Mouse (Mus musculus) MEL (cell line): ENCODE data around the gene Slco3a1. TPM values are rescaled to one million over a fixed set of nuclear protein-coding genes. Genes with fewer than 3 reads are reported as not detected.

ENCODE experiments used
- DNase-seq: peaks from one replicate; pipeline ENCODE4 v3.0.0; 2011; ENCODE audit warnings: low read depth, low spot score
- H3K27ac ChIP-seq: 2 replicates; pipeline ENCODE4 v1.5.1; 2012; ENCODE audit warnings: low read depth, mild to moderate bottlenecking, control low read depth, low read length, moderate library complexity; ENCODE audit not compliant: control insufficient read depth
- H3K27me3 ChIP-seq, 2 experiments: fragments of 150-350 bp in 1 of 2; sonication (generic) in 1 of 2; 2 replicates each; pipeline ENCODE4 v1.6.1; 2012; ENCODE audit warnings: low read length in 2 of 2, mild to moderate bottlenecking in 2 of 2, improper control_type of control experiment in 1 of 2, moderate library complexity in 1 of 2; ENCODE audit not compliant: insufficient read depth in 2 of 2, control insufficient read depth in 1 of 2
- H3K36me3 ChIP-seq, 2 experiments: 2 replicates each; pipeline ENCODE4 v1.6.1; 2012 to 2014; ENCODE audit warnings: low read length in 2 of 2, improper control_type of control experiment in 1 of 2, inconsistent platforms in 1 of 2, mild to moderate bottlenecking in 1 of 2; ENCODE audit not compliant: insufficient read depth in 2 of 2, control insufficient read depth in 1 of 2
- H3K4me1 ChIP-seq, 2 experiments: fragments of 150-350 bp in 1 of 2; sonication (generic) in 1 of 2; 2 replicates each; pipeline ENCODE4 v1.6.1; 2012; ENCODE audit warnings: low read length in 2 of 2, improper control_type of control experiment in 1 of 2, mild to moderate bottlenecking in 1 of 2; ENCODE audit not compliant: insufficient read depth in 2 of 2, control insufficient read depth in 1 of 2
- H3K4me3 ChIP-seq, 2 experiments: fragments of 150-350 bp in 1 of 2; sonication (generic) in 1 of 2; 2 replicates each; pipeline ENCODE4 v1.5.1; 2012; ENCODE audit warnings: low read depth in 2 of 2, low read length in 2 of 2, mild to moderate bottlenecking in 2 of 2, moderate library complexity in 2 of 2, control low read depth in 1 of 2, improper control_type of control experiment in 1 of 2; ENCODE audit not compliant: control insufficient read depth in 1 of 2, insufficient read depth in 1 of 2
- H3K79me2 ChIP-seq: 2 replicates; pipeline ENCODE4 v1.6.1; 2012; ENCODE audit warnings: mild to moderate bottlenecking, low read length, moderate library complexity; ENCODE audit not compliant: control insufficient read depth, poor library complexity, insufficient read depth
- H3K9ac ChIP-seq: 2 replicates; pipeline ENCODE4 v1.6.1; 2012; ENCODE audit warnings: low read depth, mild to moderate bottlenecking, control low read depth, low read length, moderate library complexity; ENCODE audit not compliant: control insufficient read depth, poor library complexity, severe bottlenecking
- H3K9me3 ChIP-seq: fragments of 150-350 bp; sonication (generic); replicated peaks from 2 replicates; pipeline ENCODE4 v1.6.1; 2012; ENCODE audit warnings: mild to moderate bottlenecking, low read length, improper control_type of control experiment, moderate library complexity; ENCODE audit not compliant: insufficient read depth
- BHLHE40 ChIP-seq: IDR thresholded peaks from 2 replicates; pipeline ENCODE4 v1.6.1; 2012; ENCODE audit warnings: low read depth, mild to moderate bottlenecking, inconsistent platforms, low read length, improper control_type of control experiment, borderline replicate concordance
- CHD1 ChIP-seq: IDR thresholded peaks from 2 replicates; pipeline ENCODE4 v1.6.1; 2012; ENCODE audit warnings: low read depth, mild to moderate bottlenecking, inconsistent platforms, low read length, improper control_type of control experiment
- CHD2 ChIP-seq: IDR thresholded peaks from 2 replicates; pipeline ENCODE4 v1.6.1; 2011; ENCODE audit warnings: low read length, improper control_type of control experiment
- EP300 ChIP-seq, 2 experiments: IDR thresholded peaks; 2 replicates each; pipeline ENCODE4 v1.6.1; 2011; ENCODE audit warnings: improper control_type of control experiment in 2 of 2, low read length in 2 of 2, low read depth in 1 of 2, mild to moderate bottlenecking in 1 of 2
- ETS1 ChIP-seq: IDR thresholded peaks from 2 replicates; pipeline ENCODE4 v1.6.1; 2012; ENCODE audit warnings: low read depth, mild to moderate bottlenecking, inconsistent platforms, low read length, improper control_type of control experiment, moderate library complexity
- GATA1 ChIP-seq: IDR thresholded peaks from 2 replicates; pipeline ENCODE4 v1.6.1; 2011; ENCODE audit warnings: low read depth, low read length, improper control_type of control experiment
- HCFC1 ChIP-seq: IDR thresholded peaks from 2 replicates; pipeline ENCODE4 v1.6.1; 2012; ENCODE audit warnings: low read depth, mild to moderate bottlenecking, inconsistent platforms, low read length, improper control_type of control experiment, moderate library complexity
- MAFK ChIP-seq: IDR thresholded peaks from 2 replicates; pipeline ENCODE4 v1.6.1; 2011; ENCODE audit warnings: low read depth, mild to moderate bottlenecking, low read length, improper control_type of control experiment, borderline replicate concordance
- MAX ChIP-seq: IDR thresholded peaks from 2 replicates; pipeline ENCODE4 v1.6.1; 2011; ENCODE audit warnings: low read length, improper control_type of control experiment
- MAZ ChIP-seq: IDR thresholded peaks from 2 replicates; pipeline ENCODE4 v1.6.1; 2012; ENCODE audit warnings: low read depth, mild to moderate bottlenecking, inconsistent platforms, low read length, improper control_type of control experiment
- MXI1 ChIP-seq: IDR thresholded peaks from 2 replicates; pipeline ENCODE4 v1.6.1; 2011; ENCODE audit warnings: mild to moderate bottlenecking, low read depth, low read length, improper control_type of control experiment
- MYB ChIP-seq: IDR thresholded peaks from 2 replicates; pipeline ENCODE4 v1.6.1; 2011; ENCODE audit warnings: mild to moderate bottlenecking, low read depth, low read length, improper control_type of control experiment
- MYC ChIP-seq: IDR thresholded peaks from 2 replicates; pipeline ENCODE4 v1.6.1; 2011; ENCODE audit warnings: low read depth, mild to moderate bottlenecking, low read length, improper control_type of control experiment, moderate library complexity
- POLR2A ChIP-seq, 2 experiments: IDR thresholded peaks; 2 replicates each; pipeline ENCODE4 v1.6.1; 2011 to 2012; ENCODE audit warnings: low read length in 2 of 2, mild to moderate bottlenecking in 2 of 2, control low read depth in 1 of 2, improper control_type of control experiment in 1 of 2, low read depth in 1 of 2, moderate library complexity in 1 of 2; ENCODE audit not compliant: control insufficient read depth in 1 of 2, insufficient read depth in 1 of 2, poor library complexity in 1 of 2
- POLR2AphosphoS2 ChIP-seq: IDR thresholded peaks from 2 replicates; pipeline ENCODE4 v1.6.1; 2011; ENCODE audit warnings: low read length, improper control_type of control experiment
- RAD21 ChIP-seq: IDR thresholded peaks from 2 replicates; pipeline ENCODE4 v1.6.1; 2011; ENCODE audit warnings: mild to moderate bottlenecking, low read depth, low read length, improper control_type of control experiment
- RCOR1 ChIP-seq: IDR thresholded peaks from 2 replicates; pipeline ENCODE4 v1.6.1; 2012; ENCODE audit warnings: low read depth, mild to moderate bottlenecking, inconsistent platforms, low read length, improper control_type of control experiment
- SIN3A ChIP-seq: IDR thresholded peaks from 2 replicates; pipeline ENCODE4 v1.6.1; 2012; ENCODE audit warnings: low read length, improper control_type of control experiment, inconsistent platforms
- SMC3 ChIP-seq: IDR thresholded peaks from 2 replicates; pipeline ENCODE4 v1.6.1; 2011; ENCODE audit warnings: low read depth, low read length, improper control_type of control experiment
- TAL1 ChIP-seq: IDR thresholded peaks from 2 replicates; pipeline ENCODE4 v1.6.1; 2012; ENCODE audit warnings: mild to moderate bottlenecking, inconsistent platforms, low read length, moderate library complexity, mixed read lengths
- TBP ChIP-seq: IDR thresholded peaks from 2 replicates; pipeline ENCODE4 v1.8.0; 2011; ENCODE audit warnings: low read depth, low read length, improper control_type of control experiment
- TCF12 ChIP-seq: IDR thresholded peaks from 2 replicates; pipeline ENCODE4 v1.6.1; 2014; ENCODE audit warnings: low read depth, mild to moderate bottlenecking, inconsistent platforms, low read length, improper control_type of control experiment, moderate library complexity
- UBTF ChIP-seq: IDR thresholded peaks from 2 replicates; pipeline ENCODE4 v1.6.1; 2012; ENCODE audit warnings: low read depth, mild to moderate bottlenecking, inconsistent platforms, low read length, improper control_type of control experiment, moderate library complexity, borderline replicate concordance; ENCODE audit not compliant: insufficient read depth
- USF1 ChIP-seq: IDR thresholded peaks from 2 replicates; pipeline ENCODE4 v1.6.1; 2014; ENCODE audit warnings: low read depth, mild to moderate bottlenecking, inconsistent platforms, low read length, improper control_type of control experiment, moderate library complexity
- ZNF384 ChIP-seq: IDR thresholded peaks from 2 replicates; pipeline ENCODE4 v1.6.1; 2012; ENCODE audit warnings: low read depth, mild to moderate bottlenecking, inconsistent platforms, low read length, improper control_type of control experiment
- polyA plus RNA-seq, 2 experiments: library from polyadenylated mRNA; stranded (reverse) in 1 of 2; unstranded in 1 of 2; fragments of >175 nt in 1 of 2; fragments of >200 nt in 1 of 2; gene quantifications; 2 replicates each; pipeline versions ENCODE4 v1.2.1 to v1.2.4; 2012; ENCODE audit warnings: low replicate concordance in 2 of 2, low read depth in 1 of 2; ENCODE audit not compliant: insufficient read length in 2 of 2, insufficient read depth in 1 of 2, missing spikeins in 1 of 2
- total RNA-seq: library from RNA; depleted of rRNA; stranded (reverse); fragments of 300-350 nt; gene quantifications from 2 replicates; pipeline ENCODE4 v1.2.3, GENCODE M21; 2012

Slco3a1 gene
- total and polyA plus RNA-seq, 3 experiments, result 17.6 to 20.9 TPM; not detected in 1

DNA sequence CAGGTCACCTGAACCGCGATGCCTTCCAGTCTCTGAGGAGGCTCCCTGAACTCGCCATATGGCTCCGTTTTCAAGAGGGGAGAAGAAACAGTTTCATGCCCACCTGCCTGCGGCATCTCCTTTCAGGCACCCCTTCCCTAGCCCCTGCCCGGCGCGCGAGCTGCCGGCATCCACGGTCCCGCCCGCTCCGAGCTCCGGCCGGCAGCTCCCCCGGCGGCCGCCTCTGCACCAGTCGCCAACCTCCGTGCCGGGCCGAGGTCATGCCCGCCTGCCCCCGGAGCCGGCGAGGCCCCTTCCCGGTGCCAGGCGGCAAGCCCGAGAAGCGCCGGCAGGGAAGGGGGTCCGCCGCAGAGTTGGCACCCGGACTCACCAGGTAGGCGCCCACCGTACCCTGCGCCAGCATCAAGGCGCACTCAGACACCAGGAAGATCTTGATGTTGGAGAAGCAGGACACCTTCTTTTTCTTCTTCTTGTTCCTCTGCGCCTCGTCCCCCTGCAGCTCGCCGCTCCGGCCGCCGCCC, 479 bp downstream of the Slco3a1 start:
- Histone ChIP-seq H3K9ac (peak overlapping the region; percentile 92), H3K27ac (peak overlapping the region; percentile 49; the same call in 1 of the 2 replicates), H3K79me2 (peaks cover 27% of the 10 kb centered on the region), H3K9me3 (no peaks in the 10 kb centered on the region), H3K27me3 (no peaks in the 10 kb centered on the region), H3K4me1 (peaks cover 13 to 35% of the 10 kb centered on the region in 2 experiments), H3K36me3 (peaks cover 0 to 36% of the 10 kb centered on the region in 2 experiments; a peak in 2 of 4 replicates), H3K4me3 (peak overlapping the region; percentile 70 to 85)
- TF ChIP-seq POLR2A (IDR thresholded peaks at IDR 0.05; ENCODE audit: control insufficient read depth in 1 of 2, insufficient read depth in 1 of 2, low read depth in 1 of 2, low read length in 2 of 2, poor library complexity in 1 of 2) (no peak), MAZ (0 out of 2 replicates have a peak, but pooled peaks have one; percentile 2), SIN3A (peak; percentile 18; the same call in 1 of the 2 replicates)
- peak; percentile 55 for DNase-seq

DNA sequence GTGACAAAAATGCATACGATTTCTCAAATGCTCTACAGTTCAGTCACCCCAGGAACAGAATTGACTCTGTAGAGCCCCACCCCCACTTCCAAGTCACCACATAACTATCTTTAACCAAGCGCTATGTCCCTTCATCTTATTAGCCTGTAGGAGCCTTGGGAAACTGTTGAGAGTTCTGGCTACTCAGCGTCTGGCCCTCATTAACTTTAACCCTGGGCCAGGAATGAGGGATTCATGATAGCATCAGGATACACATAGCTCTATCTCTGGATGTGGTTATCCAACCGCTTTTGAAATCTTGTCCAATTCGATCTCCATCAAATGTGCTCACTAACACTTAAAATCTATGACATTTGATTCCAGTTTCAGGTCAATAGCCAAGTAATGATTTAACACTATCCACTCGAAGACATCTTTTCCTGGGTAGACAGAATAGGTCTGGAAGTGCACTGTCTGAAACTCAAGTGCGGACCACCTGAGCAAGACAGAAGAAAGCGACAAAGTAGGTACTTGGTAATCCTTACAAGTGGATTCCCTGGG, 1.4 kb downstream of the Slco3a1 start:
- Histone ChIP-seq H3K27ac (peak overlapping the region; percentile 39; the same call in 1 of the 2 replicates), H3K36me3 (peaks cover 0 to 44% of the 10 kb centered on the region in 2 experiments; a peak in 2 of 4 replicates), H3K4me3 (peak overlapping the region; percentile 70 to 85), H3K27me3 (no peaks in the 10 kb centered on the region), H3K9me3 (no peaks in the 10 kb centered on the region), H3K79me2 (peaks cover 28% of the 10 kb centered on the region), H3K4me1 (peaks cover 20 to 40% of the 10 kb centered on the region in 2 experiments), H3K9ac (peak overlapping the region; percentile 92)
- TF ChIP-seq MXI1 (no peak), CHD2 (no peak), SMC3 (no peak), SIN3A (no peak)
- DNase-seq, result peak; percentile 53

DNA sequence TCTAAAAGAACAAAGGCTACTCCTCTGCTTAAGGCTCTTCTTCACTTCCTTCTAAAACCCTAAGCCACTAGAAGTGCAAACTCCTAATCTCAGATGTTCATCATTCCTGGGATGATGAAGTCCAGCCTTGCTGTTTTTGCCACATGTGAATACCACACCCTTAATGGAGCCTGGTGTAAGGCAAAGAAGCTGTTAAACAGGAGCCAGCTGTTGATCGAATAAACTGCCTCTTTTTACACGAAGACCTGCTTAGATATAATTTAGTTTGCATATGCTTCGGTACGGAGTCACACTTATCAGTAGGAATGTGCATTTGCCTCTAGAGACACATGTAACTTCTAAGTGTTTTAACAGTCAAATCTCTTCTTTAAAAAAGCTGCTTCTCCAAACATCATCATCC, 2.0 kb downstream of the Slco3a1 start:
- Histone ChIP-seq H3K27ac (peak overlapping the region; percentile 39; the same call in 1 of the 2 replicates), H3K4me1 (peaks cover 22 to 47% of the 10 kb centered on the region in 2 experiments), H3K36me3 (peaks cover 0 to 48% of the 10 kb centered on the region in 2 experiments; a peak in 2 of 4 replicates), H3K9me3 (no peaks in the 10 kb centered on the region), H3K4me3 (peak overlapping the region in 1 of 2 experiments; percentile 70; a peak in 3 of 4 replicates), H3K9ac (peak overlapping the region; percentile 16), H3K79me2 (peaks cover 33% of the 10 kb centered on the region), H3K27me3 (no peaks in the 10 kb centered on the region)
- DNase-seq, result peak; percentile 63
- no peak for TF ChIP-seq ZNF384
- TF ChIP-seq HCFC1, result no peak
- peak; percentile 53; the same call in 1 of the 2 replicates for TF ChIP-seq MAX
- TF ChIP-seq CHD1, result no peak
- no peak for TF ChIP-seq SMC3
- peak; percentile 48; the same call in 1 of the 2 replicates for TF ChIP-seq MYB
- peak; percentile 19 for TF ChIP-seq MXI1
- TF ChIP-seq TCF12, result no peak
- no peak for TF ChIP-seq TBP
- TF ChIP-seq GATA1, result 0 out of 2 replicates have a peak, but pooled peaks have one; percentile 39
- TF ChIP-seq MAZ, result no peak
- TF ChIP-seq SIN3A, result peak; percentile 43; the same call in 1 of the 2 replicates
- TF ChIP-seq USF1, result no peak
- no peak for TF ChIP-seq RAD21
- no peak for TF ChIP-seq UBTF
- TF ChIP-seq EP300 (IDR thresholded peaks at IDR 0.05; ENCODE audit: low read depth in 1 of 2, low read length in 2 of 2), result peak; percentile 44 to 54; a peak in 3 of 4 replicates
- TF ChIP-seq MYC, result peak; percentile 49; the same call in 1 of the 2 replicates
- TF ChIP-seq BHLHE40, result no peak
- no peak for TF ChIP-seq MAFK
- peak; percentile 72 for TF ChIP-seq ETS1
- TF ChIP-seq TAL1, result no peak
- no peak for TF ChIP-seq RCOR1
- no peak for TF ChIP-seq POLR2AphosphoS2
